Mouse (Mus musculus): ENCODE data around the gene Nme7.
A peak's percentile ranks its signal among the peaks of the same experiment; 100 is the strongest.

Gene Nme7

GRCm38 (mm10) chr1:164376761-164377487, 73.0 kb downstream of the Nme7 start:
- no peak for ATAC-seq (ENCODE audit: insufficient number of reproducible peaks, low FRiP score, low TSS enrichment)

GRCm38 (mm10) chr1:164383621-164384020, 79.7 kb downstream of the Nme7 start:
- ATAC-seq (ENCODE audit: insufficient number of reproducible peaks, low FRiP score, low TSS enrichment): no peak

GRCm38 (mm10) chr1:164384354-164384753, 80.4 kb downstream of the Nme7 start:
- ATAC-seq (ENCODE audit: insufficient number of reproducible peaks, low FRiP score, low TSS enrichment): no peak

- no peak for ATAC-seq (ENCODE audit: insufficient number of reproducible peaks, low FRiP score, low TSS enrichment)
These were observed 81.1 kb downstream of the Nme7 start for GRCm38 (mm10) chr1:164384972-164385371.

- ATAC-seq (ENCODE audit: insufficient number of reproducible peaks, low FRiP score, low TSS enrichment): no peak
These were observed 85.8 kb downstream of the Nme7 start for GRCm38 (mm10) chr1:164389743-164390142.

GRCm38 (mm10) chr1:164392176-164392575, 88.3 kb downstream of the Nme7 start:
- ATAC-seq (ENCODE audit: insufficient number of reproducible peaks, low FRiP score, low TSS enrichment): no peak

GRCm38 (mm10) chr1:164395131-164395780, 91.3 kb downstream of the Nme7 start:
- ATAC-seq (ENCODE audit: insufficient number of reproducible peaks, low FRiP score, low TSS enrichment): no peak

GRCm38 (mm10) chr1:164397672-164398071, 93.8 kb downstream of the Nme7 start:
- no peak for ATAC-seq (ENCODE audit: insufficient number of reproducible peaks, low FRiP score, low TSS enrichment)

- no peak for ATAC-seq (ENCODE audit: insufficient number of reproducible peaks, low FRiP score, low TSS enrichment)
These were observed 95.7 kb downstream of the Nme7 start for GRCm38 (mm10) chr1:164399578-164399977.

GRCm38 (mm10) chr1:164405385-164405802, 101.5 kb downstream of the Nme7 start:
- no peak for ATAC-seq (ENCODE audit: insufficient number of reproducible peaks, low FRiP score, low TSS enrichment)

- ATAC-seq (ENCODE audit: insufficient number of reproducible peaks, low FRiP score, low TSS enrichment): peak; percentile 68; the same call in 1 of the 2 replicates
These were observed 102.6 kb downstream of the Nme7 start for GRCm38 (mm10) chr1:164406506-164406905.

GRCm38 (mm10) chr1:164408655-164409054, 104.7 kb downstream of the Nme7 start:
- no peak for ATAC-seq (ENCODE audit: insufficient number of reproducible peaks, low FRiP score, low TSS enrichment)

GRCm38 (mm10) chr1:164411306-164411705, 107.4 kb downstream of the Nme7 start:
- no peak for ATAC-seq (ENCODE audit: insufficient number of reproducible peaks, low FRiP score, low TSS enrichment)

- no peak for ATAC-seq (ENCODE audit: insufficient number of reproducible peaks, low FRiP score, low TSS enrichment)
These were observed 109.0 kb downstream of the Nme7 start for GRCm38 (mm10) chr1:164412906-164413305.

- no peak for ATAC-seq (ENCODE audit: insufficient number of reproducible peaks, low FRiP score, low TSS enrichment)
These were observed 109.7 kb downstream of the Nme7 start for GRCm38 (mm10) chr1:164413608-164414007.

- ATAC-seq (ENCODE audit: insufficient number of reproducible peaks, low FRiP score, low TSS enrichment): no peak
These were observed 111.4 kb downstream of the Nme7 start for GRCm38 (mm10) chr1:164415347-164415751.

GRCm38 (mm10) chr1:164416692-164417394, 112.9 kb downstream of the Nme7 start:
- no peak for ATAC-seq (ENCODE audit: insufficient number of reproducible peaks, low FRiP score, low TSS enrichment)

GRCm38 (mm10) chr1:164417604-164418003, 113.7 kb downstream of the Nme7 start:
- ATAC-seq (ENCODE audit: insufficient number of reproducible peaks, low FRiP score, low TSS enrichment): no peak

GRCm38 (mm10) chr1:164418320-164418719, 114.4 kb downstream of the Nme7 start:
- no peak for ATAC-seq (ENCODE audit: insufficient number of reproducible peaks, low FRiP score, low TSS enrichment)

GRCm38 (mm10) chr1:164419401-164419800, 115.5 kb downstream of the Nme7 start:
- no peak for ATAC-seq (ENCODE audit: insufficient number of reproducible peaks, low FRiP score, low TSS enrichment)

GRCm38 (mm10) chr1:164420623-164421354, 116.9 kb downstream of the Nme7 start:
- no peak for ATAC-seq (ENCODE audit: insufficient number of reproducible peaks, low FRiP score, low TSS enrichment)

All from cerebellum, adult (tissue).